Mouse (Mus musculus) left cerebral cortex, adult 9 months (tissue): ENCODE results near the gene Usp19.

Experiments used
- DNase-seq, 2 experiments: peaks; one replicate each; pipeline ENCODE4 v3.0.0; 2022; ENCODE audit warnings: low spot score in 2 of 2

Gene Usp19

DNA sequence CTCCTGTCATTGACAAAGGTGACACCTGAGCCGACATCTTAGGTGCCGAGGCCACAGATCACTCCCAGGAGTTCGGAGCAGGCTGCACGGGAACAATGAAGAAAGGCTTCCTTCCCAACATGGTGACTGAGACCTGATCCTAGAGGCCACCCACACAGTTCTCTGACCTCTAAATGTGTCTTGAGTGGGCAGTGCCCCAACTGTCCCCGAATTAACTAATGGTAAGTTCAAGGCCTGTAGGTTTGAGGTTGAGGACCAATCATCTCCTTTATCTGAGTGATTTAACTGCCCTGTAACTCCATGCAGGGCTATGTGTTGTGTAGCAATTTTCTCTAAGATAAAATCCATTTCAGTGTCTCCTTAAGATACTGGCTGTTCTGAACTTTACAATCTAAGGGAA is 21.0 kb upstream of the Usp19 start:
- no peak for DNase-seq

DNA sequence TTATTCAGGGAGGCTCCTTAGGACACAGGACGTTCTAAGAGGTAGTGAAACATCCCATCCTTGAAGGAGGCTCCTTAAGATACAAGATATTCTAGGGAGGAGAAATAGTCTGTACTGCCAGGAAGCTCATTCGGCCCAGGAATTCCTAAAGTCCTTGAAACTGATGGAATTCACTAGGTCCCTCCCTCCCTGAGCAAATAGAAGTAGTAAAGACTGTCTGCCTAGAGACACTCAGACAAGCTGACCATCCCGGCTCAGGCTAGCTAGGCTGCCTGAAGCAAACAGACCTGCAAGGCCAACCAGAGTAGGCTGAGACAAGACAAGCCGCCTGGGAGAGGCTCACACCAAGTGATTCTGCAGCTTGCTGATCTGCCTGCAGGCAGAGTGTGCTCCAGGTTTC is 20.6 kb upstream of the Usp19 start:
- DNase-seq, result no peak

DNA sequence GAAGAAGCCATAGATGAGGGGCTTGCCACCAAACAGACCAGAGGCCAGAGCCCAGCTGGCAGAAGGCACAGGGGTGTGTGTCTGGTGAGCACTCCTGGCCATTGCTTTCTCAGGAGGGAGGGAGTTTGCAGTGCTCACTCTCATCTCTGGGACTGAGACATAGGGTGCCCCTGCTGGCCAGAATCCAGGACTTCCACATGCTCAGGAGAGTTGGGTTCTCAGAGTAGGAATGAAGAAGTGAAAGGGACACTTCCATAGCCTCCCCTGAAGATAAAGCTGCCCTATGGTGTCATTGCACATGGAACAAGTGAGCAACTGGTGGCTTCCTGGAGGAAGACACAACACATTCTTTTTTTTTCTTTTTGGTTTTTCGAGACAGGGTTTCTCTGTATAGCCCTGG is 15.9 kb upstream of the Usp19 start:
- DNase-seq, result no peak

DNA sequence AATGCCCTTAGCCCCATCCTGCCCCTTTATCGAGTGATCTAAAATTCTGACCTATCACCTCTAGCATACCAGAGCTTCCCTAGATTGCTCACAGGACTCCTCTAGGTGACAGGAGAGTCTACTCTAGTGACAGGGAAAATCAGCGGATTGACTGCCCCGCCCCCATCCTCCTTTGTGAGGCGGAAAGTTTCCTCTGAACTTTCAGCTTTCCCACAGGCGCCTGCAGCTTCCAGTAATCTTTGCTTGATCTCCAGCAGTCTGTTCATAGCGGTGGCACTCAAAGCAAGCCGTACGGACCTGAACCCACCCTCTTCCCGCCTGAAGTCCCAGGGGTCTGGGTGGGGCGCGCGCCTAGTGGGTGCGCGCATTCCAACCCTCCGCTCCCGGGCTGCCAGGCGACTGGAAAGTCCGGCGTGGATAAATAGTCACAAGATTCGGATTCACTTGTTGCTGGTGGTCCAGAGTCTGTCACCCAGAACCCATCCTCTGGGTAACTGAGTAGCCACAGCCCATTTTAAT is 11.7 kb upstream of the Usp19 start:
- DNase-seq, result no peak

DNA sequence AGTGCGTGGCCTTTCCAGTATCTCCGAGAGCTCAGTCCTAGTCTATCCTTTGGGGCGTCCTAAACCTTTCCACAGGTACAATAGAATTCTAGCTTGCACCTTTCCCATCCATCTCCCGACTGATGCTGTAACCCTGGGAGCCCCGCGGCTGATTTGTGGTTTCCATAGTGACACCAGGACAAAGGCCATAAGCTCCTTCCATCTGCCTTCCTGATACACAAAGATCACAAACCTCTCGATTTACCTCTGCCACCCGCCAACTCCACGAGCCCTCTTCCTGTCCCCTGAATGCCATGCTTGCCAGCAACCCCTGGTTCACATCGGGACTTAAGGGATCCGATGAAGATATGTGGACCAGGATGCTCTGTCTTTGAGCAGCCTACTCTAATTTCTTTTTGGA is 11.2 kb upstream of the Usp19 start:
- no peak for DNase-seq

DNA sequence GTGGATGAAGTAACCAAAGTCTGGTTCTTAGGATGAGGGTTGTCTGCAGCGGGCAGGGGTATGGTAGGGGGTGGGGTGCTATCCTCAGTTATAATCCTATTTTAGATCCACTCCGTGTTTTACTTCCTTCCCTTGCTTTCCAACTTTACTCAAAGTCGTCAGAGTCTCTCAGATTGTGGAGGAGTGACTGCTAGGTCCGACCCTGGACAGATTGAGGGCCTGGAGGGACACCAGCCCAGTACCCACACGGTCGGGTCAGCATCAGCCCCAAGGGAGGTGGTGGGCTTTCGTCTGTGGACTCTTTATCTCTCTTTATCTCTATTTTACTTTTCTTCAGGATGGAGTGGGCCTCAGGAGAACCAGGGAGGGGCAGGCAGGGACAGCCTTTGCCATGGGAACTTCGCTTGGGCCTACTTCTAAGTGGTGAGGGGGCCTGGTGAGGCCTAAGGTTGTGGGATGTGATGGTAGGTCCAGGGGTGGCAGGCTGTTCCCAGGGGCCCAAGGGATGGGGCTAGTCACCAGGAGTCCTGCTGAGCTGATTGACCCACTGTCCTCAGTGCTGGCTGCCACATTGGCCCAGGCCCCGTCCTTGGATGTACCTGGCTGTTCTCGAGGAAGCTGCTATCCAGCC is 10.6 kb upstream of the Usp19 start, which contains the start of gene Lamb2:
Gene Lamb2 (plus strand): TSS at position 16 of the 631 bp plus-strand sequence.
- no peak for DNase-seq

DNA sequence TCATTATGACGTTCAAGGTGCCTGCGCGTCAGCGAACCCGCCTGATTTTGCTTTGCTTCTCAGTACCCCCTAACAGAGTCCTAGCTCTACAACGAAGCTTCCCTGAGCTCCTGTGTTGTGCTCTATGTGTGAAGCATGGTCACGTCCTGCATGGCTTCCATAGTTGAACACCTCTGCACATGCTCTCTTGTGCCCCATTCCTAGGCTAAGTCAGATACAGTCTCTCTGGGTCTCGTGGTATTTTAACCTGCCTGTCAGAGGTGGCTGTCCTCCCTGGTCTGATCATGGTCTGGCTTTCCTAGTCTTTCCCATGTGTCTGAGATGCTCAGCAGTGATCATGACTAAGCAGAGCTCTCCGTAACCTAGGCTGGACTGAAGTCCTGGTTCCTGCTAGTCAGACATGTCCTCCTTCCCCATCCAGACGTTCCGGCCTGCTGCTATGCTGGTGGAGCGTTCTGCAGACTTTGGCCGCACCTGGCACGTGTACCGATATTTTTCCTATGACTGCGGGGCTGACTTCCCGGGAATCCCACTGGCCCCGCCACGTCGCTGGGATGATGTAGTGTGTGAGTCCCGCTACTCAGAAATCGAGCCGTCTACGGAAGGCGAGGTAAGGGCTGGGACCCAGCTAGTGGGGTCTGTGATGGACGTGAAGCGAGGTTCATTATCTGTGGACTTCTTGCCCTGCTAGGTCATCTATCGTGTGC is 9.4 kb upstream of the Usp19 start:
- no peak for DNase-seq

DNA sequence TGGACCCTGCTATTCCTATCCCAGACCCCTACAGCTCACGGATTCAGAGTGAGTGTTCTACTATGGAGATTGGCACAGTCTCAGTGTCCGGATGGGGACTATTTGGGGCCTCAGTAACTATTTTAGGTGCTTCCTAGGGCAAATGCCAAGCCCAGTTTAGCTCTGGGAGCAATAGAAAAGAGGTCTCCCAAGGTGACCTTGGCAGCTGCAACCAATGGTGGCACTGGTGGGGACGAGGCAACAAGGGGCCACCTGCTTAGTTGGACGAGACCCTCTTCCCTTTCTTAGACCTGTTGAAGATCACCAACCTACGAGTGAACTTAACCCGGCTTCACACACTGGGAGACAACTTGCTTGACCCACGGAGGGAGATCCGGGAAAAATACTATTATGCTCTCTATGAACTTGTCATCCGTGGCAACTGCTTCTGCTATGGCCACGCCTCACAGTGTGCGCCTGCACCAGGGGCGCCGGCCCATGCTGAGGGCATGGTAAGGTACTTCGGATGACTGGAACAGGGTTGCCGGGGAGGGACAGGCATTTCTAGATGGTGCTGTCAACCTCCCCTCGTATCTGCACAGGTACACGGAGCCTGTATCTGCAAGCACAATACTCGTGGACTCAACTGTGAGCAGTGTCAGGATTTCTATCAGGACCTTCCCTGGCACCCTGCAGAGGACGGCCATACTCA is 8.7 kb upstream of the Usp19 start:
- no peak for DNase-seq

DNA sequence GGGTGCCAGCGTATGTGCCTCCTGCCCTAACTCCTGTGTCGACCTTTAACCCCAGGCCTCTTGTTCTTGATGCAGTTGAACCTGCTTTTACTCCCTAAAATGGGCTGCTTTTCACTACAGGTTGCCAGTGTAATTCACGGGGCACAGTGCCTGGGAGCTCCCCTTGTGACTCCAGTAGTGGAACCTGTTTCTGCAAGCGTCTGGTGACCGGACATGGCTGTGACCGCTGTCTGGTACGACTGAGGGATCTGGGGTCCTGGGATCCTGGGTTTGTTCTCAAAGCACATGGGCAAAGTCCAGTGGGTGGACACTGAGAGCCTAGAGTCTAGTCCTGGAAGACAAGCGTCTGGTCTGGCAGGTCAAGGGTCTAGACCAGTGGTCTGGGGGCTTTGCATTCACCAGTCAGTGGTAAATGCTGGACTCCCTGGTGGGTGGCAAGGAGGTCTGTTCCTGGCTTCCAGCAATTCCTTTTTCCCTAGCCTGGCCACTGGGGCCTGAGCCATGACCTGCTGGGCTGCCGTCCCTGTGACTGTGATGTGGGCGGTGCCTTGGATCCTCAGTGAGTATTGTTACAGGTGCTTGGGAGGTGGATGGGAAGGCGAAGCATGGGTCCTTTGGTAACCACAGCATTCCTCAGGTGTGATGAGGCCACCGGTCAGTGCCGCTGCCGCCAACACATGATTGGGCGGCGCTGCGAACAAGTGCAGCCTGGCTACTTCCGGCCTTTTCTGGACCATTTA is 7.2 kb upstream of the Usp19 start:
- DNase-seq, result no peak

DNA sequence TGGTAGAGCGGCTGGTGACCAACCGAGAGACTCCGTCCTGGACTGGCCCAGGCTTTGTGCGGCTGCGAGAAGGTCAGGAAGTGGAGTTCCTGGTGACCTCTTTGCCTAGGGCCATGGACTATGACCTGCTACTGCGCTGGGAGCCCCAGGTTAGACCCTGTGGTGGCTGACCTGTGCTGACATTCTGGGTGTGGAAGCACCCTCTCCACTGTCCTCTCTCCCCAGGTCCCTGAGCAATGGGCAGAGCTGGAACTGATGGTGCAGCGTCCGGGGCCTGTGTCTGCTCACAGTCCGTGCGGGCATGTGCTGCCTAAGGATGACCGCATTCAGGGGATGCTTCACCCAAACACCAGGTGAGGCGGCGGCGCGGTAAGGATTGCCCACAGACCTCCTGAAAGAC is 6.4 kb upstream of the Usp19 start:
- DNase-seq, result no peak

DNA sequence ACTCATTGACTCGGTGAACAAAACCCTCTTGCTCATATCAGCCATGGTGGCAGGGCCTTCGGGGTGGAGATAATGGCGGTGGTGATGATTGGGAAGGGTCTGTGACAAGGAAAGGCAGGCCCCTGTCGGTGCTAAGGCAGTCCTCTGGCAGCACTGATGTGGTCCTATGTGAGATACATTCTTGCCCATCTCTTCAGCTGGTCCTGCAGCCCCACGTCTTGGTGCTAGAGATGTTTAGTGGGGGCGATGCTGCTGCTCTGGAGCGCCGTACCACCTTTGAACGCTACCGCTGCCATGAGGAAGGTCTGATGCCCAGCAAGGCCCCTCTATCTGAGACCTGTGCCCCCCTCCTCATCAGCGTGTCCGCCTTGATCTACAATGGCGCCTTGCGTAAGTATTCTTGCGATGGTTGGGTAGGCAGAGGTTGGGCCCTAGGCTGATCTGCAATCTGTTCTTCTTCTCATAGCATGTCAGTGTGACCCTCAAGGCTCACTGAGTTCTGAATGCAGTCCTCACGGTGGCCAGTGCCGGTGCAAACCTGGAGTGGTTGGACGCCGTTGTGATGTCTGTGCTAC is 5.0 kb upstream of the Usp19 start:
- no peak for DNase-seq

DNA sequence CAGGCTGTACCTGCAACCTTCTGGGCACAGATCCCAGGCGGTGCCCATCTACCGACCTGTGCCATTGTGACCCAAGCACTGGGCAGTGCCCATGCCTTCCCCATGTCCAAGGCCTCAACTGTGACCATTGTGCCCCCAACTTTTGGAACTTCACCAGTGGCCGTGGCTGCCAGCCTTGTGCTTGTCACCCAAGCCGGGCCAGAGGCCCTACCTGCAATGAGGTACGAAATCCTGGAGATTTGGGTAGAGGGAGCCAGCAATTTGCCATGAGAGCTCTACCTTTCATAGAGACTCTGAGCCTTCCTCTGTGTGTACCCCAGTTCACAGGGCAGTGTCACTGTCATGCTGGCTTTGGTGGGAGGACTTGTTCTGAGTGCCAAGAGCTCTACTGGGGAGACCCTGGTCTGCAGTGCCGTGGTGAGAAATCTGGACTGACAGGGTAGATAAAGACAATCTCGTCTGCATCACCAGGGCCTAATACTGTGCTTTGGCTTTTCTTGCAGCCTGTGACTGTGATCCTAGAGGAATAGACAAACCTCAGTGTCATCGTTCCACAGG is 3.4 kb upstream of the Usp19 start:
- no peak for DNase-seq

DNA sequence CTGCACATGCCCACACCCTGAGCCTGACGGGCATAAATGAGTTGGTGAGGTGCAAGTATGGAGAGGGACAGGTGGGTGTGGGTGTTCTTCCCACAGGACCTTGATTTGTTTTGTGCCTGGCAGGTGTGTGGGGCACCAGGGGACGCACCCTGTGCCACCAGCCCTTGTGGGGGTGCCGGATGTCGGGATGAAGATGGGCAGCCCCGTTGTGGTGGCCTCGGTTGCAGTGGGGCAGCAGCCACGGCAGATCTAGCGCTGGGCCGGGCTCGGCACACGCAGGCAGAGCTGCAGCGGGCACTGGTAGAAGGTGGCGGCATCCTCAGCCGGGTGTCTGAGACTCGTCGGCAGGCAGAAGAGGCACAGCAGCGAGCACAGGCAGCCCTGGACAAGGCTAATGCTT is 2.0 kb upstream of the Usp19 start:
- DNase-seq, result no peak

DNA sequence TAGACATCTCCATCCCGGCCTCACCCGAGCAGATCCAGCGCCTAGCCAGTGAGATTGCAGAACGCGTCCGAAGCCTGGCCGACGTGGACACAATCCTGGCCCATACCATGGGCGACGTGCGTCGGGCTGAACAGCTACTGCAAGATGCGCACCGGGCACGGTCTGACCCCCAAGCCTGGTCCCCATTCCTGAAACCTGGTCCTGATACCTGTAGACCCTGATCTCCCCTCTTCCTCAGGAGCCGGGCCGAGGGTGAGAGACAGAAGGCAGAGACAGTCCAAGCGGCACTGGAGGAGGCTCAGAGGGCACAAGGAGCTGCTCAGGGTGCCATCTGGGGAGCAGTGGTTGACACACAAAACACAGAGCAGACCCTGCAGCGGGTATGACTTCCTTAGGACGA is 1.2 kb upstream of the Usp19 start:
- no peak for DNase-seq

DNA sequence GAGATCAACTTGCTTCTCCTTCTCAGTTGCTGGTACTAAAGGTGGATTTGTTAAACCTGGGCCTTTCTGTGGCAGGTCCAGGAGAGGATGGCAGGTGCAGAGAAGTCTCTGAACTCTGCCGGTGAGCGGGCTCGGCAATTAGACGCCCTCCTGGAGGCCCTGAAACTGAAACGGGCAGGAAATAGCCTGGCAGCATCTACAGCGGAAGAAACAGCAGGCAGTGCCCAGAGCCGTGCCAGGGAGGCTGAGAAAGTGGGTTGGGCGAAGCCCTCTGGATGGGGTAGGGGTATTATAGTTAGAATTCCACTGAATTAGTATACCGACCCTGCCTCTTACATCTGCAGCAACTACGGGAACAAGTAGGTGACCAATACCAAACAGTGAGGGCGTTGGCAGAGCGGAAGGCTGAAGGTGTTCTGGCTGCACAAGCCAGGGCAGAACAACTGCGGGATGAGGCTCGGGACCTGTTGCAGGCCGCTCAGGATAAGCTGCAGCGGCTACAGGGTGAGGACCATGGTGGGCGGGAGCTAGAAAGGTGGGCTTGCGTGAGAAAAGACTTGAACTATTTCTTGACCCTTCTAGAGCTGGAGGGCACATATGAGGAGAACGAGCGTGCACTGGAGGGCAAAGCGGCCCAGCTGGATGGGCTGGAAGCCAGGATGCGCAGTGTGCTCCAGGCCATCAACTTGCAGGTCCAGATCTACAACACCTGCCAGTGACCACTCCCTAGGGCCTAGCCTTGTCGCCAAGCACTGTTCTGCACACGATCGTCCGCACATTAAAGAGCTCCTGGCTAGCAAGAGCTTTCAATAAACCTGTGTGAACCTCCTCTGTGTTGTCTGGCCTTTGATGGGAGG is 472 bp upstream of the Usp19 start:
- no peak for DNase-seq

DNA sequence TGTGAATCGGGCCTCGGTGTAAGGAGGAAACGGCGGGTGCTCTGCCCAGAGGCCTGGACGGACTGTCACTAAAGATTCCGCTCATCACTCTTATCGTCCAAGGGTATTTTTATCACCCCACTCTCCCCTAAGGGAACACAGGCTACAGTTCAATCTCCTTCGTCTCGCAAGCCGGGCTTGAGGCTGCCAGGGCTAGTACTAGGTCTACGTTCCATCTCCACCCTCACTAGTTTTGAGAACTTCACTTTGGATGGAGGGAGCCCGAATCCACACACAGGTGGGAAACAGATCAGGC is 831 bp downstream of the Usp19 start:
- DNase-seq, result no peak

DNA sequence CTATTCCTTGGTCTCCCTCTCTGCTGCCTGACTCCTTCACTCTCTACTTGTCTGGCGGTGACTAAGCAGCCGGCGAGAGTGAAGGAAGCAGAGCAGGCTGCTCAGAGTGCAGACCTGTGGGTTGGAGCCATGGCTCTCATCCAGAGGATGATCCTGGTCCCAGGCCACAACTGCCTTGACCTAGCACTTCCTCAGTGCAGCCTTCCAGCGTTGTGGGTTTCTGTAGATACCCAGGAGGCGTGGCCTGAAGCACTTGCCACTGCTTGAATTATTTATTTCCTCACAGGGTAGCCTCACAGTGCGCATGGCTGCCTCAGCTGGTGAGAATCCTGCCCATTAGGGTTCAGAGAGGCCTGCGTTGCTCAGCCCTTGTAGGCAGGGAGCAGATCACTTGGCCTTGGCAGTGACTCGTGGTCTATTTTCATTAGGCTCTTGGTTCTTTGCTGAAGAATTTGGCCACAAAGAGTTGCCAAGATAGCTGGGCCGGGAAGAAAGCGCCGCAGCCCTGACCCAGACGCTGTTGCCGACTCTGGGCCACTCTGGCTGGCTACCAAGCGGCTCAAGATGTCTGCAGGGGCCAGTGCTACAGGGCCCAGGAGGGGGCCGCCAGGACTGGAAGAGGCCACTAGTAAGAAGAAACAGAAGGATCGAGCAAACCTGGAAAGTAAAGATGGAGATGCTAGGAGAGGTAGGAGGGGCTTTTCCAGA is 1.8 kb downstream of the Usp19 start:
- DNase-seq, result no peak

DNA sequence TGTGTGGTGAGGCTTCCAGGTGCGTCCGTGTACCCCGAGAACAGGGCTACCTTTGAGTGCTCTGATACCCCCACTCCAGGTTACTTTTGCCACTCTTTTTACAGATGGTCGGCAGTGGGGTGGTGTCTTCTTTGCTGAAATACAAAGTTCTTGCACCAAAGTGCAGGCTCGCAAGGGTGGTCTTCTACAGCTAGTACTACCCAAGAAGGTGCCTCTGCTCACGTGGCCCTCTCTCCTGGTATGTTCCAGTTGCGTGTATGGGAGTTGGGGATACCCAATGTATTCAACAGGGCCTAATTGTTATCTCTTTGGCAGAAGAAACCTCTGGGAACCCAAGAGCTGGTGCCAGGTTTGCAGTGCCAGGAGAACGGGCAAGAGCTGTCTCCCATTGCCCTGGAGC is 2.8 kb downstream of the Usp19 start:
- no peak for DNase-seq

DNA sequence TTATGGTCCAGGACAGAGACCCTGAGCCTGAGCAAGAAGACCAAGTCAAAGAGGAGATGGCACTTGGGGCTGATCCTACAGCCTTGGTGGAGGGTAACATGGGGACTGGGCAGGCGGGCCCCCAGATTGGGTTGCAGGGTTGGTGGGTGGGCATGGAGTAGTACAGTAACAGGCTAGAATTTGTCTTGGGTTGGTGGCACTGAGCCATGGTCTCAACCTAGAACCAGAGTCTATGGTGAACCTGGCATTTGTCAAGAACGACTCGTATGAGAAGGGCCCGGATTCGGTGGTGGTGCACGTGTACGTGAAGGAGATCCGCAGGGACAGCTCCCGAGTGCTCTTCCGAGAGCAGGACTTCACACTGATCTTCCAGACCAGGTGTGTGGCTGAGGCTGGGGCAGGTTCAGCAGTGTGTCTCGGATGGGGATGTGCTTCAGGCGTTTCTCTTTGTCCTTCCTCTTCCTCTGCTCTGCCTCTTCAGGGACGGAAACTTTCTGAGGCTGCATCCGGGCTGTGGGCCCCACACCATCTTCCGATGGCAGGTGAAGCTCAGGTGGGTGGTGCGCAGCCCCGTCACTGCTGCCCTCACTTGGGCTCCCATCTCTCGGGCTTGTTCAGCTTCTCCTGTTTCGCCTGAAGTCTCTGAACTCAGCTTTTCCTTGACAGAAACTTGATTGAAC is 3.9 kb downstream of the Usp19 start:
- no peak for DNase-seq

DNA sequence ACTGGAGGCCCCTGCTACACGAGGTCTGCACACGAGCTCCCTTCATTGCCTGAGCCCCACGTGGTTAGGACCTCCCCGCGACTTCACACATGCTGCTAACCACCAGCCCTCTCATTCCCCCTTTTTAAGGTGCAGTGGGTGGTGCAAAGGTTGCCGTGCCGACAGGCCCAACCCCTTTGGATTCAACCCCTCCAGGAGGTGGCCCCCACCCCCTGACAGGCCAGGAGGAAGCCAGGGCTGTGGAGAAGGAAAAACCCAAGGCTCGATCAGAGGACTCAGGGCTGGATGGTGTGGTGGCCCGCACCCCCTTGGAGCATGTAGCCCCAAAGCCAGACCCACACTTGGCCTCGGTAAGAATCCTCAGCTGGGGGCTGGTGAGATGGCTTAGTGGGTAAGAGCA is 4.5 kb downstream of the Usp19 start:
- no peak for DNase-seq
